Mouse (Mus musculus) Muller cell, postnatal 12 days (primary cell): Measurements from ENCODE around the gene Prlr.
A peak's percentile ranks its signal among the peaks of the same experiment; 100 is the strongest.

ENCODE experiments used
- DNase-seq: peaks from one replicate; pipeline ENCODE4 v3.0.0-alpha.2; 2015; ENCODE audit errors: inconsistent ontology term

Gene Prlr

GRCm38 (mm10) chr15:10325080-10325479, 148.0 kb downstream of the Prlr start, which contains the start of gene Gm21973:
Gene Gm21973 (plus strand): TSS chr15:10325380.
- no peak for DNase-seq

- no peak for DNase-seq
Measured at GRCm38 (mm10) chr15:10330626-10331025, 153.6 kb downstream of the Prlr start.

DNA sequence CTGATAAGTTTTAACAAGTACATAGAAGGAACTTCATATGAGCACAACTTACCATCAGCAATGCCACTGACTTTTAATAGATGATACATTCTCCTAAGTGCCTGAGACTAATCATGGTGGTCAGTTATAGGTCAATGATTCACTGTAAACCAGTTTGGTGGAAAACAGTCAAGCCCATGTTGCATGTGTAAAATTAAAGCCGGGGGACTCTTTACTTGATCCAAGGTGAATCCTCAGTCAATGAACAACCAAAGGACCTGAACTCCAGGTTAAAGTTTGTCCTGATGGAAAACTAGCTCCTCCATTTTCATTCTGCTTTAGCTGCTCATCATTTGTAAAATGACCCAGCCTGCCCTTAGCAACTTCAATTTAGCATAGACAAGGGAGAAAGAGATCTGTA, 155.5 kb downstream of the Prlr start:
- no peak for DNase-seq

DNA sequence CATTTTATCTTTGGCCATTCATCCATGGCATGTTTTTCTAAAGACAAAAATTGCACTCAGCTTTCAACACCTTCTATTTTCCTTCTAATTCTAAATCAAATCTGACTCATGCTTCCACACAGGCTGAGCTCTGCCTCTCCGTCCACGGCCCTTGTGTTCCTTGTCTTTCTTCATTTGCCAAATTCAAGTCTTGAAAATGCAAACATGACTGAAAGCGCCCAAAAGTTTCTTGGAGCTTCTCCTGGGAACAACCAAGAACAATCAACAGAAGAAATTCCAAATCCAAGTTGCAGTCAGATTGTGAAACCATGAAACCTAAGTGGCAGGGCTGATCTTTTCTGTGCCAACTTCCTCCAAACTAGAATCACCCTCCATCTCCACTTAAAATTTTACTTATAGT, 161.6 kb downstream of the Prlr start:
- peak; percentile 32 for DNase-seq

GRCm38 (mm10) chr15:10347044-10347443, 170.0 kb downstream of the Prlr start:
- no peak for DNase-seq

DNA sequence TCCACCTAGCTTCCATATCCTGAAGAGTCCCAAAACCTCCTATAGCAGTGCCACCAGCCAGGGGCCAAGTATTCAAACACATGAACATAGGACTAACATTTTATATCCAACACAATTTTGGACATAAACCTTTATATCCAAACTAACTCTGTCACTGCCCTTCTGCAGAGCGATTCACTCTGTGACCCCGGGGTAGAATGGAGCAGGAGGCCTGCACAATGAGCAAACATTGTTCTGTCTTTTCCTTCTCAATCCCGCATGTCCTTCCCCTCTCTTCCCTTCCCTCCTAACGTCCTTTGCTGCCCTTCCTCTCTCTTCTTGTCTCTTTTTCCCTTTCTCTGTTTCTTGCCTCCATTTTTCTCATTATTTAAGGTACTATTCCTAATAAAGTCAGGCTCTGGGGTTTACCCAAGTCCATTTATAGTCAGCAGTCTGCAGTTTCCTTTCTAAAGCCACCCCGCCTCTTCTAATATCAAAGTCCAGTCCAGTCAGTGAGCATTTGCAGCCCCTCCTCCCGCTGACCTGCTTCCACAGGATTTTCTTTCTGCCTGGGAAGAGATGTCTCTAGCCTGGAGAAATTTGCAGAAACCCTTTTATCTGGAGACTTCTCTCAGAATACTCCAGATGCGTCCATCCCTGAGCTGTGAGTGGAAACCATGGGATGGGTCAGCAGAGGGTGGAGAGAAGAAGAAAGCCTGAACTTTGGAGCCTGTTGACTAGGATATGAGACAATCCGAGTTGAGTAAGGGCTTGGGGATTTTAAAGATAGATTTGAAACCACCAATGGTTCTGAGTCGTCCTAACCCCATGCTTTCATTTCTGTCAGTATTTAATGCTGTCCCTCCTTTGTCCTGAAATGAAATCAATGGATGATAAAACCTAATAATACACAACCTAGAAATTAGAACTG, 181.3 kb downstream of the Prlr start, which contains the start of gene Agxt2:
TSS of gene Agxt2 (plus strand) at position 494 of the 910 bp plus-strand sequence.
- DNase-seq, result no peak

GRCm38 (mm10) chr15:10366331-10366730, 189.3 kb downstream of the Prlr start:
- no peak for DNase-seq

DNA sequence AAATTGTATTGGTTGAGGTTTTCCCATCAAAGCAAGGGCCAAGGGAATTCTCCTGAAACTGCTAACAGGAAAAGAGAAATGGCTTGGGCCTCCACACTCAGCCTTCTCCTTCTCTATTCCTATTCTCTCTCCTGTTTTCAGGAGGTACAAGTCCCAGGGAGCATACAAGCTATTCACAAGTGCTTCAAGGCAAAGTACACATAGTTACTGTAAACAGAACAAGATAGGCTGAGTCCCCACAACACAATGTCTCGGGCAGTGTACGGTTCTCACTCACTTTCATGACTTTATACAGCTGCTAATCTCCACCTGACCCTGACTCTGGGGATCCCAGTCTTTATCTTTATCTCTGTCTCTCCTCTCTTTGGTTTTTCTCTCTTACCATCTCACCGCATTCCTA, 198.4 kb downstream of the Prlr start:
- no peak for DNase-seq

GRCm38 (mm10) chr15:10378338-10378959, 201.4 kb downstream of the Prlr start:
- no peak for DNase-seq

DNA sequence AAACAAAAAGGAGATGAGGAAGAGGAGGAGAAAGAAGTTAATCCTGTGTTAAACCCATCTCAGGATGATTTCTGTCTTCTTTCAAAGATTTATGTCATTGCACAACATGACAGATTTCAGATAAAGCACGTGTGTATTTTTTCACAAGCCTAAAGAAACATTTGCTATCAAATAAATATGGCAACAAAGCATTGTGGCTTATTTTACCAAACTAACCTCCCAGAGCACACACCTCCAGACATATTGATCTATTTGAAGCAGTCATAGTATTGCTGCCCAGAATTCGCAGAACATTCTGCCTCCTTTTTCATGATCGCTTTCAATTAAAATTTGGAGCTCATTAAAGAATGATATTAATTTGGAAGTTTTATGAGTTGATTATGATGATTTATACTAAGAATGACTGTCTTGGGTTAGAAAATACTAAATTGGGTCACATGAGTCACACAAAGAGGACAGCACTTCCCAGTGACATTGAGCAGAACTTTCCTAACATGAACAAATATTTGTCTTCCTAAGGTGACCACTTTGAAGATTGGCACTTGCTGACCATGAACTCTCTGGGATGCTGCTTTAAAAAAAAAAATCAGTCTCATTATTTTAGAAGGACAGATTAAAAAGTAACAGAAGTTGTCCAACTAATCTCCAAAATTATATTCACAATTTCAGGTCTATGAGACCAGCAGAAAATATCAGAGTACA, 202.9 kb downstream of the Prlr start:
- no peak for DNase-seq

DNA sequence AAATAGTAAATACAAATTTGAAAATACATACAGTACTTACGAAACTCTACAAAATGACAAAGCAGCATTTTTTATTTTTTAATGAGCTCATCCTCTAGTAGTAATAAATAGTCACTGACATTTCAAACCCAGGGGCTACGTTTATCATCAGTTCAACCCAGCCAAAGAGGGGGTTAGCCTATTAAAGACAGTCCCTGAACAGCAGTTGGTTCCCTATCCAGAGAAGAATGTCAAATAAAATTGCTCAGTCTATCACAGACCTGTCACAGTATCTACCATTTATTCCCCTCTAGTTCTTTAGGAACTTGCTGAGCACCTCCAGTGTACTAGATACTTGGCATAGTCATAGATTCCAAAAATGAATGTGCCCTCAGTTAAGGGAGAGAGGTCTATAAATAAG, 210.2 kb downstream of the Prlr start:
- DNase-seq, result no peak
